ENCODE assay signal across 8 mouse cellular contexts in the genomic region with DNA sequence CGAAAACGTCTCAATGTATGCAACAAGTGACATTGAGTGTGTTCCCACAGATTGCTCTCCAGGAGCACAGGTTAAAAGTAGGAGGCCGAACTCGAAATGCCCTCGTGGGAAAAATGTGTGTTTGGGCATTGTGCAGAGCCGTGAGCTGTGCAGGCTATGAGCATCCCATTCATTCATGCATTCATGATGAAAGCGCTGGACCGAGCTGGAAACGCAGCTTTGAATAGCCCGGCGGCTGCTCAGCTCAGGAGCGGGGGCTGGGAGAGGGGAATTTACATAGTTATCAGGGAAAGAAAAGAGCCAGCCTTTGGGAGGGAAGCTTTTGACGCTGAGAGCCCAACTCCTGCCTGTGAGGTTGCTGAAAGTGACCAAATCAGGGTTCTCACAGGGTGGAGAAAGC. TPM values are rescaled to one million over a fixed set of nuclear protein-coding genes. Genes with fewer than 3 reads are reported as not detected.
DNase-seq lines count a peak whose midpoint lies in the region; ATAC-seq lines count a peak whose summit lies in the region.

No protein-coding gene starts in this region.

- intact Hi-C loops in left cerebral cortex, postnatal 25 days (cut with DNase I) = no loop called here
- intact Hi-C loops in gastrocnemius, postnatal 14 days (cut with DNase I; ENCODE audit: low total_unique reads) = no loop called here

- H3K4me1 ChIP-seq in hindbrain, embryonic 15.5 days (replicated peaks) = peaks cover 32% of the 10 kb centered on the region
- H3K4me1 ChIP-seq in midbrain, embryonic 14.5 days (ENCODE audit: control insufficient read depth, insufficient read depth, low read length) = peaks cover 19% of the 10 kb centered on the region

- no peaks in the 10 kb centered on the region for H3K36me3 ChIP-seq in hindbrain, embryonic 15.5 days
- no peaks in the 10 kb centered on the region for H3K36me3 ChIP-seq in midbrain, embryonic 14.5 days (ENCODE audit: control insufficient read depth, insufficient read depth, low read length)

- ATAC-seq in hindbrain, embryonic 15.5 days (ENCODE audit: low FRiP score, low read depth) = peak; percentile 60; the same call in 1 of the 2 replicates
- peak; percentile 57 for ATAC-seq in midbrain, embryonic 14.5 days (ENCODE audit: low FRiP score, low TSS enrichment)

- no peaks in the 10 kb centered on the region for H3K27me3 ChIP-seq in hindbrain, embryonic 15.5 days
- H3K27me3 ChIP-seq in midbrain, embryonic 14.5 days (ENCODE audit: control insufficient read depth, insufficient read depth, low read length) = no peaks in the 10 kb centered on the region

- H3K4me2 ChIP-seq in hindbrain, embryonic 15.5 days = peak overlapping the region; percentile 97
- peak overlapping the region; percentile 98 for H3K4me2 ChIP-seq in midbrain, embryonic 14.5 days (ENCODE audit: low read length)

- H3K4me3 ChIP-seq in hindbrain, embryonic 15.5 days = peak overlapping the region; percentile 83
- H3K4me3 ChIP-seq in midbrain, embryonic 14.5 days (replicated peaks; ENCODE audit: low read depth, low read length) = peak overlapping the region; percentile 78

- H3K9ac ChIP-seq in hindbrain, embryonic 15.5 days = peak overlapping the region; percentile 22; the same call in 1 of the 2 replicates
- peak overlapping the region; percentile 81 for H3K9ac ChIP-seq in midbrain, embryonic 14.5 days (replicated peaks; ENCODE audit: low read length)

- peak; percentile 6 to 35 for DNase-seq in left cerebral cortex, postnatal 25 days (ENCODE audit: low spot score in 2 of 2)
- no peak for DNase-seq in left cerebral cortex, adult 11 months (ENCODE audit: low spot score)
- DNase-seq in embryo, embryonic 9.5 days (ENCODE audit: extremely low spot score) = peak; percentile 74
- DNase-seq in midbrain, embryonic 14.5 days = peak; percentile 84
- DNase-seq in gastrocnemius, postnatal 14 days = no peak
- no peak for DNase-seq in T-cell, adult 2 months (ENCODE audit: low spot score)
- no peak for DNase-seq in adipocyte (ENCODE audit: low spot score)

- H3K9me3 ChIP-seq in hindbrain, embryonic 15.5 days = no peaks in the 10 kb centered on the region
- H3K9me3 ChIP-seq in midbrain, embryonic 14.5 days (ENCODE audit: control insufficient read depth, low read length) = no peaks in the 10 kb centered on the region

- under 1% methylated on average over 13 of the region's 13 CpGs for whole genome bisulfite sequencing in hindbrain, embryonic 15.5 days
- under 1% methylated on average over 13 of the region's 13 CpGs for WGBS in midbrain, embryonic 14.5 days

- H3K27ac ChIP-seq in hindbrain, embryonic 15.5 days (replicated peaks) = peak overlapping the region; percentile 54; the same call in 1 of the 2 replicates
- peak overlapping the region; percentile 0; the same call in 1 of the 2 replicates for H3K27ac ChIP-seq in midbrain, embryonic 14.5 days (replicated peaks; ENCODE audit: low read depth, low read length)

RNA-seq across cellular contexts. Expression of a gene that starts 1.2 kb away (rescaled TPM):
- total RNA-seq in left cerebral cortex, postnatal 25 days (2021) = 1 to 10 TPM; 5.2 to 5.5 TPM
- polyA plus RNA-seq in hindbrain, embryonic 15.5 days (2015; fragmentation: Nextera tagmentation; extraction: Ambion mirVana) = 6.1 and 7.6 TPM in 2 replicates
- polyA plus RNA-seq in midbrain, embryonic 14.5 days (2014; fragmentation: Nextera tagmentation; extraction: Ambion mirVana) = 3.2 and 10.1 TPM in 2 replicates
- under 1 TPM; 0.20 to 0.45 TPM for total RNA-seq in gastrocnemius, postnatal 14 days (2021)

Comparison
In these comparisons a context has a peak if more than half of its experiments do, and no peak if none do; other contexts are left out.
1. DNase-seq: peak in left cerebral cortex, postnatal 25 days (2 of 2), embryo, embryonic 9.5 days (single experiment) and midbrain, embryonic 14.5 days (single experiment); none in left cerebral cortex, adult 11 months (single experiment), gastrocnemius, postnatal 14 days (single experiment), T-cell, adult 2 months (single experiment) and adipocyte (single experiment).
2. RNA of a gene that starts 1.2 kb away (total RNA-seq): 5.2 to 5.5 TPM in left cerebral cortex, postnatal 25 days; 0.20 to 0.45 TPM in gastrocnemius, postnatal 14 days; every median in the first group is over 4 times any median in the second.